Mouse (Mus musculus): ENCODE data around the gene Btbd35f11.
"Not testable (repeated sequence)": the region's sequence is repeated elsewhere in the genome, so short reads cannot be mapped to it uniquely, and the experiment has no call there.

The Btbd35f11 gene

DNA sequence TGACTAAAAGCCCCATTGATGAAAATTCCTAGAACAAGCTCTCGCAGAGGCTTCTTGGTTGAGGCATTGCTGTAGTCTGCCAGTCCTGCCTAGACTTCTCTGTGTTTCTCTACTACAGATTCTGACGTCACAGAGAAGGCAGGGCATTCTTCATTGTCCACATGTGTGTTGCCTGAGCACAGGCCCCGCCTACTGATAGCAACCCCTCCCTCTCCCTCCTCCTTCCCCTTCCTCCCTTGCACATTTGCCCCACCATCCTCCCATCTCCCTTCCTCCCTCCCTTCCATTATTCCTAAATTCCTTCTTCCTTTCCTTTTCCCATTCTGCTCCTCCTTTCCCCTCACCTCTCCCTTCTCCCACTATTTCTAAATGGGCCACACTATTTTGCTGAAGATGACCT lies at the start of gene Btbd35f11:
Gene Btbd35f11 (minus strand): TSS at position 101 of the 400 bp plus-strand sequence.
- not testable (repeated sequence) for DNase-seq (ENCODE audit: low read depth, low spot score)

DNA sequence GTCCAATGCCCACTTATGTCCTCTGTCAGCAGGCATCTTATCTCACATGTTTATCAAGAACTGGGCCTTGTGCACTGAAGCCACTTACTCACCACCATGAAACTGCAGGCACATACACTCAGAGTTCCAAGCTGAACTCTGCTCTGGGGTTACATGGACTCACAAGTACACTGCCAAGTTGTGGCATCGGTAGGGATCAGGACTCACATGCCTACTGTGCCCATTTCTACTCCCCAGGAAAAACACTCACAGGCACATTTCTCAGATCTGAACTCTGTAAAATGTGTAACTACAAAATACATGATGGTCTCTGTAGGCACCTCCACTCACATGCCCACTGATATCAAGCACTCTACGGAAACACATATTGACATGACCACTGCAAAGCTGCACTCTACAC lies 33.5 kb downstream of the Btbd35f11 start:
- DNase-seq (ENCODE audit: low read depth, low spot score) = not testable (repeated sequence)
